Mouse (Mus musculus) kidney, adult 8-10 months (tissue): Measurements from ENCODE around the gene Zfp362.

Experiments used
- DNase-seq, 2 experiments: peaks; one replicate each; pipeline ENCODE4 v3.0.0; 2022

Gene Zfp362

DNA sequence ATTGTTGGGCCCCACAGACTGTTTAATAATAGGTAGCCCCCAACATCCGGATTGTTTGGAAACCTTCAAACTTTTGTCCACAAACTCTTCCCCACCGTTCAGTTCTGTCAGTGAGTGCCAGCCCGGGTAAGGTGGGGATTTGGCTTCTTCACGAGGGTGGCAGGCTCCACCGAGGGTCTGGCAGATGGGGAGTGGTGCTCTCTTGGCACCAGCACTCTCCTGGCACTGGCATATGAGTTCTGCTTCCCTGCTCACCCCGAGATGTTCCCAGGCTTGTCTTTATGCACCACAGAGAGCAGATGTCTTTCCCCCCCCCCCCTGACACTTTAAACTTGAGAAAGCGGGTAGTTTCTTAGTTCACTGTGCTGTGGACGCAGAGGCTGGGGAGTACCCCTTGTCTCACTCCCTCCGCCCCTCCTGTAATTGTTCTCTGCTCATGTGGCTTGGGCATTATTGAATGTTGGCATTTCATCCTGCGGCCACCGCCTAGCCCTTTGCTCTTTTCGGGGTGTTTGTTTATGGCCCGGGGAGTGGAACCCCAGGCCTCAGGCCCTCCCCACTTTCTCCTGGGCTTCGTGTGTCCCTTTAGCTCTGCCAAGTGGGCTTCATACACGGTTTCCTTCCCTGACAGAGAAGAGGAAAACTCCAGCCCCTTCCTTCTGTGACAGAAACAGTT lies 76.7 kb downstream of the Zfp362 start:
- no peak for DNase-seq

DNA sequence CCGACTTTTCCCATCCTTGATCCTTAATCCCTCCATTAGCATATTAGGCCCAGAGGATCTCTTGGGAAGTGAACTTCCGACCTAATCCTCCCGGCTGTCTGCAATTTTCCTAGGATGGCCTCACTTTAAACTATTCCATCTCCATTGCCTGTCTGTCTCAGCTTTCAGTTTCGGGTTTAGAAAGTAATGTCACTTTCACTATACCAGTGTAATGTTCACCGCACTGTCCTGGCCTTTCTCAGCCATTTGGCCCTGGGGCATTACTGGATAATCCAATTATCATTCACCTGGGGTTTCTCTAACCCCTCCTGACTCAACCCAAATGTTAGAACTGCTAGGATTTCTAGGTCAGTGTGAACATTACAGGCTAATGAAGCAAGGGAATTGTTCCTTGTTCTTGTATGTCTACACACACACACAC lies 77.4 kb downstream of the Zfp362 start:
- no peak for DNase-seq

DNA sequence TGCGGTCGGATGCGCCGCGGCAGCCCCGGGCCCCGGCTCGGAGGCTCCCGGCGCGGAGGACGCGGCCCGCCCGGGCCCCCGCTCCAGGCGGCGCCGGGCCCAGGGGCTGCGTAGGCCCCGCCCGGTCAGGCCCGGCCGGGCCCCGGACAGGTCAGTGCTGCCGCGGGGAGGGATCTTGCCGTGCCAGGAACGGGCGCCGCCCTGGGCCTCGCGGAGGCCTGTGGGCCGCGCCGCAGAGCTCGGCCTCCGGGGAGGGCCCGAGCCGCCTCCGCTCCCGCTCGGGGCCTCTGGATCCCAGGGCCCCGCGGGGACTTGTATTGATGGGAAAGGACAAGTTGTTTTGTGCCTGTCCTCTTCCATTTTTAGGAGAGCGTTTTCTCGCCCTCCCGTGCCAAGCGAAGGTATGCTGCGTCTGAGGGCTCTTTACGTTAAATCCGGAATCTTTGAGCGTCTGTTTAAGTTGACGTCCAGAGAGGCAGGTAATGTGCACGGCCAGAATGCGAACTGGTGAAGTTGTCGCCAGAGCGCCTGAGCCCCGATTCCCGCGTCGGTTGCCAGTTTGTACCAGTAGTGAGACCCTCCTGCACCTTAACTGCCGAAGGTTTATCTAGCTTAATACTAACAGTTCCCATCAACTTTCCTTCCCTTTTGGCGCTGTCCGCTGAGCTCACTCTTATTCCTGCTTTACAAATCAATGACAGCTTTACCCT lies 78.0 kb downstream of the Zfp362 start:
- DNase-seq, result peak; percentile 61 to 64

DNA sequence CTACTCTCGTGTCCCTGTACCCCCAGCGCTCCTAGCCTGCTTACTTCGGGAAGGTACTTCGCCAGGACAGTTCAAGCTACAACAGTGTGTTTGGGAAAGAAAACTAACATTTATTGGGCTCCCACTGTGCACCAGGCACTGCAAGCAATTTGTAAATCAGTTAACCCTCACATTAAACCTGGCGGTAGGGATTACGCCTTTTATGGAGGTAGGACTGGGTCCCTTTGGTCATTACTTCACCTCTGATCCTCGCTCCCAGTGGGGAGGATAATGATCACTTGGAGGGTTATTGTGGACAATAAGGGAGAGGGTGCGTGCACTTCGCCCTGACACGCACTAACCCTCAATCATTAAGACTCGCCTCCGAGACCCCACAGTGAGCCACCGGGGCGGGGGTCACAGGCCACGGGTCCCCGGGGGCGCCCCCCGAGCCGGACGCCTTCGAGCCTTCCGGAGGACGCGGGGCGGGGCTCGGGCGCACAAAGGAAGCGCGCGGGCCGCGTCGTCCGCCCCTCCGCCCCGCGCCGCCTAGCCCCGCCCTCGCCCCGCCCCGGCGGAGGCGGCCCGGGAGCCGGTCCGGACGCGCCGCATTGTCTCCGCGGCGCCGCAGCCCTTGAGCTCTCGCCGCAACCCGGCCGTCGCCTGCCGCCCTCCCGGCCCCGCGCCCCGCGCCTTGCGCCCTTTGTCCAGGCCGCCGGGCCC lies 78.7 kb downstream of the Zfp362 start:
- peak; percentile 81 to 83 for DNase-seq

DNA sequence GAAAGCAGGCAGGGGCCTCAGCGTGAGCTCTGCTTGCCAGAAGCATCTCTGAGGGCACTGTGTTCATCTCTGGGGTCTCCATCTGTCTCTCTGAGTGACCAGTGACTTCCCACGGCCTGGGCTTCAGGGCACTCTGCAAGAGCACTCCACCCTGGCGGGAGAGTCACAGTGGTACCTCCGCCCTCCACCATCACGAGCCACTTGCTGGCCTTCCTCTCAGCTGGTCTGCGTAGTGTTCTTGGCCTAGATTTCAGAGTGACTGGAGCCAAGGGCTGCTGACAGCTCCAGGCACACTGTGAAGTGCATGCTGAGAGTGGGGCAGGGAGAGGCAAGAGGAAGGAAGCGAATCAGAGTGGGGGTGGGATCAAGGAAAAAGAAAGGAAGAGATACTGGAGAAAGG lies 81.8 kb downstream of the Zfp362 start:
- DNase-seq, result no peak

DNA sequence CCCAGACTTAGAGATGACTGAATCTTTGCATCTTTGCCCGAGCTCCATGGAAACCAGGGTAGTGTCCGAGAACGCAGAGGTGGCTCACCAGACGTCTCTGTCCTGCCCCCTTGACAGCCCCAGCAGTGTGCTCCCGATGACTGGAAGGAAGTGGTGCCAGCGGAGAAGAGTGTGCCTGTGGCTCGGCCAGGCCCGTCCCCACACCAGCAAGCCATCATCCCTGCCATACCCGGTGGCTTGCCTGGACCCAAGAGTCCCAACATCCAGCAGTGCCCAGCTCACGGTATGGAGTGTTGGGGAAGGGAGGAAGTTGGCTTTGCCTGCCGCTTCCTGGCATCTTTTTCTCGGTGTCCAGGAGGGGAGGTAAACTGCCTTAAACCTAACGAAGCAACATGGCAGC lies 82.4 kb downstream of the Zfp362 start:
- no peak for DNase-seq
